Mouse (Mus musculus): ENCODE measurements around the gene Prl8a6.

Gene Prl8a6

GRCm38 (mm10) chr13:27438588-27438987 is at the start of gene Prl8a6:
TSS of gene Prl8a6 (minus strand) at chr13:27438688.
- DNase-seq (ENCODE audit: low read depth, low spot score): no peak

GRCm38 (mm10) chr13:27433159-27433558 is 5.3 kb downstream of the Prl8a6 start:
- DNase-seq (ENCODE audit: low read depth, low spot score): no peak

DNA sequence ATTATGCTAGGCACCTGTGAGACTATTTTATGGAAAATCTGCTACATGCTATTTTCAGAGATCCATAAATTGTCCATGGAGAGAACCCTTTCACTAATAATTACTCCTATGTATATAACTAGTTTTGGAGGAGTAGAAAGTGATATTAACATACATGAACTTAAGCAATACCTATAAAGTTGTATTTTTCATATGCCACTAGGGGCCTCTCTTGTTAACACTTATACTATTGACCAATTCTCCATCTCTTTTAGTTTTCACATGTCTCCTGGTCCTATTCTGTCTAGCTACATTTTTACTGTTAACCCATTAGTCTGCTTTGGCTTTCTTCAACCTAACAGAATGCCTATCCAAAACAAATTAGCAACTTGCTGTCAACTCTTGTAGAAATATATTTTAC is 24.8 kb downstream of the Prl8a6 start:
- no peak for DNase-seq (ENCODE audit: low read depth, low spot score)

- DNase-seq (ENCODE audit: low read depth, low spot score): no peak
Observed at GRCm38 (mm10) chr13:27399061-27399724, 39.3 kb downstream of the Prl8a6 start.

DNA sequence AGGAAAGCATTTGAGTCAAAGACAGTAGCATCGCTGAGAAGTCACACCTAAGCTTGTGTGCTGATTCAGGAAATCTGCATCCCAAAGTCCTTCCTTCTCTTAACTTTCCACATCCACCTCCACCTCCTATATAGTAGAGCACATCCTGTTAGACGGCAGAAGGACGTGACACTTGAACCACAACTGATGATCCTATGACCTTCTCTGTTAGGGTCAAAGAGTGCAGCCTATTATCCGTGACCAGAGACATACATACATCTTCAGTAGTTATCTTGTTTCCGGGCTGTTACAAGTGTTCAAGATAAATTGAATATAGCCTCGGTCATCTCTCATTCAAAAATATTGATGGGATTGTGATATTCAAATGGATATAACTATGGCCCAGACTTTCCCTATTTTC is 47.7 kb downstream of the Prl8a6 start, which contains the start of gene Prl2b1:
Gene Prl2b1 (minus strand): TSS at position 101 of the 400 bp plus-strand sequence.
- DNase-seq (ENCODE audit: low read depth, low spot score): no peak
